Mouse (Mus musculus) thymus, postnatal 0 days (tissue): ENCODE measurements at regions not wholly inside any gene's neighbourhood (a gene's known extent, or its start where the extent isn't known, plus 50 kb on each side); places are given as distances from the start of the nearest gene placed in this dataset.
A peak's percentile ranks its signal among the peaks of the same experiment; 100 is the strongest.

Experiments
- DNase-seq: peaks from one replicate; pipeline ENCODE4 v3.0.0-alpha.2; 2015; ENCODE audit warnings: low spot score

DNA sequence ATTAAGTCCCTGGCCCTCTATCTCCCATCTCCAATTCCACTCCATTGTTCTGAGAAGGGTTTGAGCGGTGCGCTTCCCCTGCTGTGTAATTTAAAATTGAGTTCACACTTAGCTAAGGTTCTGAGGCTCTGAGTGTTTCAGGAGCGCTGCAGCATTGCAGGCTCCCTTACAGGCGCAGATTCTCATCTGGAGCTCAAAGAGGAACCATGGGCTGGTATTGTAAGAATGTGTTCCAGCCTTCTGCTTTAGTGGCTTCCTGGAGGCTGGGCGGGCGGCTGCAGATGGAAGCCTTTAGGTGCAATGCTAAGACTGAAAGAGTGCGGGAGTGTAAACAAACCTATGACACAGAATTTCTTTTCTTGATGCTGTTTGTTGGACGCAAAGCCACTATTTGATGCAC is 177.8 kb downstream of the Insig2 start:
- DNase-seq: no peak

DNA sequence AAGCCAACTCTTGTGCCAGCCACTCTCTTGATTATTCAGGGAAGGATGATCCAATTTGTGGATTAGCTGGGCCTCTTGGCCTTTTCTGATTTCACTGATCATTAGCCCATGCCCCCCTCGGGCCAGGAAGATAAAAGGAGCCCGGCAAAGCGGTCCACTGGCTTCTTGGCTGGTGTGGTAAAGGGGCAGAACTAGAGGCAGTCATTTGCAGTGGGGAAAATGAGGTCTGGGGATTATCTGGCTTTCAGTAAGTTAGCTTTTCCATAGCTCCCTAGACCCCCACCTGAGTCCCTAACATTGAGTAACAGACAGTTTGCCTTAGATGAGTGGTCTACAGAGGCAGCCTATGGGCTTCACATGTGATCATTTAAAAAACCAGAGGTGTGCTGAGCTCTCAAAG is 163.7 kb downstream of the Insig2 start:
- DNase-seq: no peak

DNA sequence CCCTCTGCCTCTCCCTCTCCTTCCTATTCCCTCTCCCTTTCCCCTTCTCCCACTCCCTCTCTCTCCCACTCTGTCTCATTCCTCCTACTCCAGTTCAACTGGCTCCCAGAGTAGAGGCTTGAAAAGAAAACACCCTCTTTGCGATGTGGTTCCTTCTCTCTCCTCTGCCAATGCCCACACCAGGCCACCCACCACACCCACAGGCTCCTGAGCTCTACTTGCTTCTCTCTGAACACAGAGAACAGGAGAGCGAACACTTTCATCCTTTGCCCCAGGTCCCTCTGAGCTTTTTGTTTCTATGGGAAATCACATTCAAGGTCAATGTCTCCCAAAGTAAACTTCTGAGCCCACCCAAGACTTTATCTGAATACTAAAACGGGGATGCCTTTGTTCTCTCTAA is 155.8 kb downstream of the Insig2 start:
- DNase-seq: no peak

DNA sequence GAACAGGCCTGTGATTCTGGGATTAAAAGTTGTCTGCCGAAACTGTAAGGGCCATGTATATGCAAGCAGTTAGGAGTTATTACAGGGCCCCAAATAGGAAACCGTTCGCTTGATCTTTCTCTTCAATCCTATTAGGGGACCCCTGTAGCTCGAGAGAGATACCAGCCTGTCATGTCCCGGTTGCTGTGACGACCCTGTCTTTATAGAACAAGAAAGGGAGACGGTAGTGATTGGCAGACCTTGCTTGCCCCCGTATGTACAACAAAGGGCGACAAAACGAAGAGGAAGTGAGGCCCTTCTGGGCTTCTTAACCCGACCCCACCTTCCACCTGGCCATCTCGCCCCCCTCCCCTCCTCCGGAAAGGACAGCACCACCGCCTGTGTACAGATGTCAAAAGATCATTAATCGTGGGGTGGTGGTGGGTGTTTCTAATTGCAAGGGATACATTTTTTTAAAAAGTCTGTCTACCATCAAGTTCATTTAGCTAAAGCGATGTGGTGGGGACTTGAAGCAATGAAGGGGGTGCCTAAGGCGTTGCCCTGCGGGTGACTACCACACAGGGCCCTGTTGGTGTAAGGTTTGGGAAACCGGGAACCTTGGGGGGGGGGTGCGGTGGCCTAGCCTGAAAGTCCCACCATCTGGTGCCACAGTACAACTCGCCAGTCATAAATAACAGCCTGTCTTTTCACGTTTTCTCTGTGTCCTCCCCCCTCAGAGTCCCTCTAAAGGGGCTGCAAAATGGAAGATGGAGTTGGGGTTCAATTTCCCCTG is 155.1 kb downstream of the Insig2 start:
- no peak for DNase-seq

DNA sequence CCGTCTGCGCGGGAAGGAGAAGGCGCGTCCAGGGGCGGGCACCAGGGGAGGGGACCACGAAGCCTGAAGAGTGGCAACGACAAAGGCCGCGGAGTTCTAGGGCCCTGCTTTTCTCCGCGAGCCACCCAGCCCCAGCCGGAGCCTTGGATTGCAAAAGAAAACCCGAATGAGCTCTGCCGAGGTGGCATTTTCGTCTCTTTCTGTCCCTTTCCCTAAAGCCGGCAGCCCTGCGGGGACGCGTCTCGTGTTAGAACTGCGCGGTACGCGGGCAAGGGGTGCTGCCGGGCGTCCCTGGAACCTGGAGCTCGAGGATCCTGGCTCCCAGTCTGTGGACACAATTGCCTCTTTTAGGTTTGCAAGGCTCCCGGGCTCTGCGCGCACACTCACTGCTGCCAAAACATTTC is 154.5 kb downstream of the Insig2 start:
- DNase-seq: no peak

DNA sequence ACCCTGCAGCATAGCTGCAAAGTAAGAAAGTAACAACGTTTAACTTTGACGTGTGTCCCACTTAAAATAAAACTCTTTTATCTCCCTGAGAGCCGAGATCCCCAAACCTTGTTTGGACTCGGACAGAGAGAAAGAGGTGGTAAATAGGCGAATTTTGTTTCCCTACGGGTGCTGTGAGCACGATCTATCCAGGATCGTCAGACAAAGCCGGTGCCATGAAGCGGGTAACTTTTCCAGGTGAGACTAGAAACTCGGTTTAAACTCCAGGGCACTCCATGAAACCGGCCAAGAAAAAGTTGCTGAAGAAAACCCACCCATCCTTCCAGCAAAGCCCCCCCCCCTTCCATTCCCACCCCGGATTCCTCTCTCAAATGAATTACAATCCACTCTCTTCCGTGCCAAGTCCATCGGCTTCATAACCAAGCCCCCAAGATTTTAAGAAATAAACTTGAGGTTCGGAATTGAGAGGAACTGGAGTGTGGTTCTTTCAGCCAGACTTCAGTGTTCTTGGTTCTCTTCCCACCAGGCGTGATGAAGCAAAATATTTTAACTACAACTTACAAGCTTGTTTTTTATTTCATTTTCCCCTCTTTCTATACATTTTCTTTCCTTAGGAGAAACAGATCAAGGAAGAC is 153.7 kb downstream of the Insig2 start:
- DNase-seq: no peak

DNA sequence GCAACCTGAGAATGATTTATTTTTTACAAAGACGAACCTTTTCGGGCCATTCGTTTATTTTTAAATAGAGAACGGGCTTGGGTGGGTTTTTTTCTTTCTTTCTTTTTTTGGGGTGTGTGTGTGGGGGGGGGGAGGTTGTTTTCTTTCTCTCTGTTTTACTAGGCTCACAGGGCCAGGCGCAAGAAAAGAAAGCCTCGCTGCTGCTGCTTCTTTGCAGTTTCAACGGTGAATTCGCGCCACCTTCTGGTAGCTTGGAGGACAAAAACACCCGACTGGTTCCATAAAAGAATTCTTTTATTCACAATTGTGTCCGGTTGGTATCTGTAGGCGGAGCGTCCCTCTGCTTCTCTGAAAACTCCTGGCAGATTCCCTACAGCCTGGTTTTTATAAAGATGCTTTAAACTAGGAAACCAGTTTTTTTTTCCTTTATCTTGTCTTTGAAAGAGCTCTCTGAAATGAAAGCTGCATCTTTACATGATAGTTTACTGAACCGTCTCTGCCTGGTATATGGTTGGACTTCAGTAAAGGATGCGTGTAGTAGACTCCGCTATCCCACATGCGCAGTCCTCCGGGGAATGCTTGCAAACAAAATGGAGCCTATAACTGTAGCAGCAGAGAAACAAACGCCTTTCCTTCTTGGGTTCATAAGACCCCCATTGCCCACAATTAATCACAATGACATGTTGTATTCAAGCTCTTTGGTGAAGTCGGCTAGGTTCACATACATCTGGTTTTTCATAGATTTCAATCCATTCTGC is 151.9 kb downstream of the Insig2 start:
- DNase-seq: peak; percentile 62

DNA sequence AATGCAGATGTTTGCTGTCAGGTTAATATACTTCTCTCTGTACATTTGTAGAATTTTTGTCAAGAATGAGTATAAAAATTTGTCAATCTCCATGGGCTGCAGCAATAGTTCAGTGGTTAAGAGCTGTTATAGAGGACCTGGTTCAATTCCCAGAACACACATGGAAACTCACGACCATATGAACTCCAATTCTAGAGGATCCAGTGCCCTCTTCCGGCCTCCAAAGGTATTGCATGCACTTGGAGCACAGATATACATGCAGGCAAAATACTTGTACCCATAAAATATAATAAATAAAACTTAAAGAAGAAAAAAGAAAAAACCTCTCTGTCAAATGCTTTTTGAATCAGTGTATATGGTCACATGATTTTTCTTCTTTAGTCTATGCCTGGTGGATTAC is 143.5 kb downstream of the Insig2 start:
- no peak for DNase-seq

DNA sequence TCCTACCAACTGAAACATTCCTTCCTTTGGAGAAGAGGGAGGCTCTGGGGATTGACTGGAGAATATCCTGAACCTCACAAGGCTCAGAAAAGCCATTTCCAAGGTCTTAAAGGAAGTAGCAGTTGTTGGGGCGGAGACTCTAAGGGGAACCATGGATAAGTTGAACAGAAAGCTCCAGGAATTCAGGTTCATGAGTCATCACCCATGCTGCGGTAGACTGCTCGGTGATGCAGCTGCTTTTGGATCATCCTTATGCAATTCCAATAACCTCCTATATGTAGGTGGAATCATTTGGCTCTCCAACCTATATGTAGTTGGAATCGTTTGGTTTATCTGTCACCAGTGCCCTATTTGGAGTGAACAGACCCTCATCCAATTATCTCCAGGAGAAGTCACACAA is 137.6 kb downstream of the Insig2 start:
- no peak for DNase-seq

DNA sequence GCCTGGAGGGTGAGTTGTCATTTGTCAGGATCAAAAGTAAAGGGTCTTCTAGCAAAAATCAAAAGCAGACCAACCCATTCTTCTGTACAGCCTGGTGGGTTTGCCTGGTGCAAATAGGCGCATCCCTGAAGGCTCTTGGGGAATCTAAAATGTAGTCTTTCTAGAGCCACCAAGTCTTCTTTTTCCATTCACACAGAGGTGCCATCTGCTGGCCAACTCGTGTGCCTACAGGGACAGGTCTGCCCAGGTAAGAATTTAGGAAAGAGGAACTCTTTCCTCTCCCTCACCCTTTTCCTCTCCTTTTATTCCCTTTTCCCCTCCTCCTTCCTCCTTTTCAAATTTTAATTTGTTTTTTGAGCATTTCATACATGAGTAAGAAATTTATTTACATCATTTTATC is 116.5 kb downstream of the Insig2 start:
- DNase-seq: peak; percentile 8

DNA sequence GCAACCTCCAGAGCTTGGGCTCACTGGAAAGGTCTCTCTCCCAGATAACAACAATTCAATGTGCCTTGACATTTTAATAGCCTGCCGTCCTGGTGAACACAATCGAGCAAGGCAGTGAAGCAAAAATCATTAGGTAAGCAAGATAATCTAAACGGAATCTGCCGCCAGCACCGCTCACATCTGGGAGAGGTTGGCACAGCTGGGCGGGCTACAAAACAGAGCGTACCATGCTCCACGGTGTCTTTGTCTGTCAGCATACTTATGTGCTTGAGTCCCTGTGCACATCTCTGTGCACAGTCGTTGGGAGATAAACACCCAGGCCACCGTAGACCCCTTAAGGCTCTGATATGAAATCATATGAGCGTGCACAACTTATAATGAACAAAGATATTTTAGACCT is 108.1 kb downstream of the Insig2 start:
- DNase-seq: no peak

DNA sequence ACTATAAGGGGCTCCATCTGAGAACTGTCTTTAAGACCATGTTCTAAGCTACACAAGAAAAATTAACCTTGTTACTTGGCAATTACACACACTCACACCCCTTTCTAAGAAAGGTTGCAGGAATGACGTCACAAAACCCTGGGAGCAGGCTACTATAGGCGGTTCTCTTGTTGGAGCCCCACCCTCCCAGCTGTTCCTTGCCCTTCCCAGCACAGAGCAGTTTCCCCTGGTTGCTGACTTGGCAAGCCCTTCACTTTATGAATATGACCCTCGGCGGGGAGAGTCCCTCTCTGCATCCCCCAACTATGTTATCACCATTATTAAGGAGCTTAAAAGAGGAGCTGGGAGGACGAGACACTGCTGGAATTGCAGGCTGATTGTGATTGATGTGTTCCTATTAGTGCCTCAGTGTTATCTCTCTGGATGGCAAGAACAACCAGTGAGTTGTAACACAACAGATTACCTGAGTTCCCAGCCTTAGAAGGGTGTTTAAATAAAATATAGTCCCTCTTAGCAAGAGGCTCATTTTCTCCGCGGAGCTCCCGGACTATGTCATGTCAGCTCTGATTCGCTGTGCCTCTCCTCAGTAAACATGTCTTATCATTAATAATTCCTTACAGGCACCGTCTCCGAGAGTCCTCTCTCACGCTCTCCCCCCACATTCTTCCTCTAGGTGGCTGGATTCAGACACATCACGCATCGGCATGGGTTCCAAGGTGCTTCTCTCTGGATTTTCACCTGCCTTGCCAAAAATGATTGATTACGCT is 105.7 kb downstream of the Insig2 start:
- no peak for DNase-seq

DNA sequence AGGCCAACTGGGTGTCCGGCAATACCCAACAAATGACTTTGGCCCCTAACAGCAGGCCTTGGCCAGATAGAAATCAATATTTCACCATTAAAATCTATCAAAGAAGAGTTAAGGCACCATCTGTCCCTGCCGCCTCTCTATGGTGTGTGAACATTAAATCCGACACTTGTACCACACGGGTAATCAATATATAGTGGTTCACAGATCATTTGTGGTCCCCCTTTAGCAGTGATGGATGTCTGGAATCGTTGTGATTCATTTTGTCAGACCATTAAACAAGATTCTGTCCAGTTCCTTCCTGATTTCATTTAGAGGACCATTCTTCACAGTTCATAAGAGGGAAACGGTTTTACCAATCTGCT is 105.2 kb downstream of the Insig2 start:
- DNase-seq: no peak

DNA sequence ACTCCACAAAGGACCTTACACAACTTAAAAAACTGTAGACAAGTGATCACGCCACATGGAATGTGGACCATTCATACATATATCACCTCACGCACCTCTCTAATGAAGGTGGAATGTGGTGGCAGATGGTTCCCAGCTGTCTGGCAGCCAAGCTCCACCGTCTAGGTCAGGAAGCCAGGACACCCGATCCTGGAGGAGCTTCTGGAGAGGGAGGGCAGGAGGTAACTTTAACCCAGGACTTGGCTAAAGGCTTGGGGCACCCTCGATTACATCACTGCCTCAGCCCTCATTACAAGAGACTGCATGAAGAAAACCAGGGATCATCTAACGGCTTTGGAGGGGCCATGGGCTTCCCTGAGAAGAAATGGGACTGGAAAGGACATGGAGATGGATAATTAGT is 88.8 kb downstream of the Insig2 start:
- no peak for DNase-seq

DNA sequence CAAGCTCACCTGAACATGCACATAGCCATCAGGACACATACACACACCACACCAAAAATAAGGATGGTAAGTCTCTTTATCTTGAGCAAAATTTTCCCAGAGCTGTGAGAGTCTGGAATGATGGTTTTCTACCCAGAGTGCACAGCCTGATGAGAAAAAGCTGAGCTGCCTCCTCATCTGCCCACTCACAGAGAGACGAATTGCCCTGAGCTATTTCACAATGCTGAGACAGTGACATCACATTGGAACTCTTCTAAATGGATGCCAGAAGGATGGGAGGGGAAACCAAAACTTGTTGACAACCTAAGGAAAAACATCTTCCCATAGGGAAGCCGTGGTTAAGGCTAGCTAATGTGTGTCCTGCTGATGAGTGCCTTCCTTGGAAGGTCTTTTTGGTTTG is 84.8 kb downstream of the Insig2 start:
- no peak for DNase-seq

DNA sequence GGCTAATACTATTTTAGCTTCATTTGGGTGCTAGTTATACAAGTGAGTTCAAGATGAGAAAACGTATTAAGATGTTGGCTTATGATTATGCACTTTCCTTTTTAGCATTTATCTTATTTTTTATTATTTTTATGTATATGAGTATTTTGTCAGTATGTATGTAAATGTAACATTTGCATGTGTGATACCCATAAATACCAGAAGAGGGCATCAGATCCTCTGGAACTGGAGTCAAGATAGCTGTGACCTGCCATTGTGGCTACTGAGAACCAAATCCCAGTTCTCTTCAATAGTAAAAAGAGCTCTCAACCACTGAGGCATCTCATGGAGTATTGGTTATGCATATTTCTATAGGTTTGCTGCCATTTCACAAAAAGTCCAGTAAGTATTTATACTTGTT is 83.3 kb downstream of the Insig2 start:
- DNase-seq: peak; percentile 15

DNA sequence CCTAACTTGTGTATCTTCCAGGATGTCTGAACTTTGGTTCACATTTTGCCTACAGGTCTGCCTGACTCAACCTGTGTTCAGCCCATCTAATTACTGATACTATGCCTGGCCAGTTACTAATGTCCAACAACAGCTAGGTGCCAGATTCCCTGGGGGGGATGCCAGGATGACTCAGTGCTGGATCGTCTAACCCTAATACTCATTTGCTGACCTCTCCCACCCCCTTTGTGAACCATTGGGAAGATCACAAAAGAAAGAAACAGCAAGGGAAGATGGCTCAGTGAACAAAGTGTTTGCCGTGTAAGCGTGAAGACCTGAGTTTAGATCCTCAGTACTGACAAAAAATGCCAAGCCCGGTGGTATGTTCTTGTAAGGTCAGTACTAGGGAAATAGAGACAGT is 81.7 kb downstream of the Insig2 start:
- no peak for DNase-seq

DNA sequence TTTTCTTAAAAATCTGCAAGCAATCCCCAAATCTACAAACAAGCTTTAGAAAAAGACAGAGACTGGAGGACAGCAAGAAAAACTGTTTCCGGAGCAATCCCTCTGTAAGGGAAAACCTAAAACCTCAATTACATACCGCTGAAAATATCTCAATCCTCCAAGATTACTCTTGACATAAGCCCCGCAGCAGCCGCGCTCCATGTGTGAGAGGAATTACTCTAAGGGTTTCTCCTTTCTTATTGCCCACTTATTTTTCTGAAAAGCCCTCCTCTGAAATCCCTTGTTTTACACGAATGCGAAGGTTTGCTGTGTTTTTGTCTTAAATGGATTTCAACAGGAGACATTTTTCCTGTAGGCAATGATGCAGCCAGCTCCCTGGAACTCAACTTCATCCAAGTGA is 80.3 kb downstream of the Insig2 start:
- DNase-seq: no peak

DNA sequence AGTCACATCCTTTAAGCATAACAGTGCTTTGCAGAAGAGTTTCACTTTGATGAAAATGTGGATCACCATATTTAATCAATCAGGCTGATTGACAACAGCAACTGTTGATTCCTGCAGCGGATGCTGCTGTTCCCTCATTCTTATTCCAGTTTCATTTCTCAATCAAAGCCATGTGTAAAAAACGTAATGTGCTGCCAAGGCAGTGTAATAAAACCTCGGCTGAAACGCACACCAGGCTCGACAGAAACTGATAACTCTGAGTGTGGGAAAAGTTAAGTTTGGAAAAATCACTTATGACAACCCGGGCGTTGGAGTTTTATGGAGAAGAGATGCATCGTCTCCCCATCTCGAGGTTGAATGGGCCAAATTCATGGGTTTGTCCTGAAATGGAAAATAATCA is 78.2 kb downstream of the Insig2 start:
- DNase-seq: no peak
